Mouse (Mus musculus): ENCODE data around the gene Tnks1bp1.
A peak's percentile ranks its signal among the peaks of the same experiment; 100 is the strongest.

Gene Tnks1bp1

DNA sequence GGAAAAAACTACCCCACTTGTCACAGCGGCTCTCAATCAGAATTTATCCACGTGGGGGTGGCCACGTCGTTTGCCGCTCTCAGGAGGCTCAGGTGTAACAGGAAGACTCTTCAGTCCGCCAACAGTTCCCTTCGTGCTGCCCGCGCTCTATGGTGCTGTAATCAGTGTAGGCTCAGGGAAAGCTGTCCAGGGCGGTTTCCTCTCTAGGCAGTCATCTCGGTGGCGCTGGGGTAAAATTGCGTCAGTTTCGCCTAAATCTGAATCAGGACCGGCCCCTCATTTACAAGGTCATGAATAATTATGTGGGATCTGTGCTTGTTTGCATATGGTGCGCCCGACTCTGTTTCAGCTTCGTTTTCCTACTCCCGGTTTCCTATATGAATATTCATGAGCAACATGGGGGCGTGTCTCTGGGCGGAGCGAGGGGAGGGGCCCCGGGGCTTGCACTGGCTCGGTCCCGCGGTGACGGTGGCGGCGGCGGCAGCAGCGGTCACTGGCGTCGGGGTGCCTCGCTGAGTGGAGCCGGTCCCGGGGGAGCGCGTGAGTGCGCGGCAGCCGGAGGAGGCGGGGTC is at the start of gene Tnks1bp1:
Tnks1bp1 (plus strand) TSS at position 427 of the 572 bp plus-strand sequence.
- H3K27me3 ChIP-seq (ENCODE audit: insufficient read depth, low read length) = no peaks in the 10 kb centered on the region
- no peaks in the 10 kb centered on the region for H3K9me3 ChIP-seq (ENCODE audit: low read length)
- TF ChIP-seq NANOG (IDR thresholded peaks at IDR 0.05; ENCODE audit: borderline replicate concordance, low read length) = no peak
- TF ChIP-seq CTCF (conservative IDR thresholded peaks at IDR 0.05; ENCODE audit: low read length) = no peak
- no peak for TF ChIP-seq POU5F1 (IDR thresholded peaks at IDR 0.05; ENCODE audit: borderline replicate concordance, low read length)
- H3K4me3 ChIP-seq (replicated peaks; ENCODE audit: low read length) = peak within 1 kb of the TSS; percentile 82
- peaks cover 90% of the 10 kb centered on the region for H3K4me1 ChIP-seq (replicated peaks; ENCODE audit: low read depth, low read length)
- H3K36me3 ChIP-seq (ENCODE audit: insufficient read depth, low read length) = peaks cover 61% of the 10 kb centered on the region

DNA sequence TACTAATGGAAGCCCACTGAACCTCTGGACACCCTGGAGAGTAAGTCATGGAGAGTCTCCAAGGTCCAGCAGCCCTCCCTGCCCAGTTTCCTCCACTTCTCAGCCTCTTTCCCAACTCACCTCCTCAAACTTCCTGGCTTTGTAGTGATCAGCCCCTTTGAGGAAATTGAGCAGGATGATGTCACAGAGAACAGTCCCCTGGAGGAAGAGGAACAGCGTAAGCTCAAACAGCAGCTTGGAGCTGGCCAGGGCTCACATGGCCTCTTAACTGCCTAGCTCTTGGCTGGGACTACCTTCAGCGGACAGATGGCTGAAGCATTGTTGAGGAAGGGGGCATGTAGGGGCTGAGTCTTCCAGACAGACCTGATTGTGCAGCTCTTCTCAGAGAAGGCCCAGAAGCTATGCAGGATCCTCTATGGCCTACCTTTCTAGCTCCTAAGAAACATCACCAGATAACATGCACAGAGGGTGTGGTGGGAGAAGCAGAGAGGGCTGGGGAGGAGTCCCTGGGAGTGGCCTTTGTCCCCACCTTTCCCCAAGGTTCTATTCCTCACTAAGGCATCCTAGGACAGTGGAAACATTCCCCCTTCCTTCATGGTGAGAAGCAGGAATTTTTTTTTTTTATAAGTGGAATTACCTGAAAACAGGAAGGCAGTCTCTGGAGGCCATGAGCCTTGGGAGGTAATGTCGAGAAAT is 48.2 kb upstream of the Tnks1bp1 start:
- H3K4me3 ChIP-seq (replicated peaks; ENCODE audit: low read length) = no peak overlapping the region
- no peaks in the 10 kb centered on the region for H3K36me3 ChIP-seq (ENCODE audit: insufficient read depth, low read length)
- H3K4me1 ChIP-seq (replicated peaks; ENCODE audit: low read depth, low read length) = peaks cover 12% of the 10 kb centered on the region
- no peaks in the 10 kb centered on the region for H3K9me3 ChIP-seq (ENCODE audit: low read length)
- H3K27me3 ChIP-seq (ENCODE audit: insufficient read depth, low read length) = peaks cover 15% of the 10 kb centered on the region
- TF ChIP-seq CTCF (conservative IDR thresholded peaks at IDR 0.05; ENCODE audit: low read length) (no peak), POU5F1 (IDR thresholded peaks at IDR 0.05; ENCODE audit: borderline replicate concordance, low read length) (no peak), NANOG (IDR thresholded peaks at IDR 0.05; ENCODE audit: borderline replicate concordance, low read length) (no peak)

DNA sequence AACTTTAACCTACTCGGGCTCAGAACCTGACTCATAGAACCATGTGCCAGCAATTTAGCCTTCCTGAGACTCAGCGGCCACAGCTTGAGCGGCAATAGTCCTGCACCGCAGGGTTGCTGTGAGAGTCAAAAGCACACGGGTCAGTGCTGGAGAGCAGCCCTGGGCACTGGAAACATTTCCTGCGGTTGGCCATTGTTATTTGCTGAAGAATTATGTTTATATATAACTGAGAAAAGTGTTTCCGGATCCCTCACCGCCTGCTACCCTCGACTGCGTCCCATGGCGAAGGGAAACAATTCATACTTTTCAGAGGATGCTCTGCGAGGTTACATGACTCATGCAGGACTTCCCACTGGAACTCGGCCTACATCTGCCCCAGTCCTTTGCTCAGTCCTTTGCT is 46.3 kb upstream of the Tnks1bp1 start:
- H3K9me3 ChIP-seq (ENCODE audit: low read length) = no peaks in the 10 kb centered on the region
- H3K36me3 ChIP-seq (ENCODE audit: insufficient read depth, low read length) = no peaks in the 10 kb centered on the region
- peaks cover 15% of the 10 kb centered on the region for H3K27me3 ChIP-seq (ENCODE audit: insufficient read depth, low read length)
- TF ChIP-seq NANOG (IDR thresholded peaks at IDR 0.05; ENCODE audit: borderline replicate concordance, low read length) (no peak), POU5F1 (IDR thresholded peaks at IDR 0.05; ENCODE audit: borderline replicate concordance, low read length) (no peak), CTCF (conservative IDR thresholded peaks at IDR 0.05; ENCODE audit: low read length) (no peak)
- H3K4me3 ChIP-seq (replicated peaks; ENCODE audit: low read length) = no peak overlapping the region
- H3K4me1 ChIP-seq (replicated peaks; ENCODE audit: low read depth, low read length) = peaks cover 6% of the 10 kb centered on the region

DNA sequence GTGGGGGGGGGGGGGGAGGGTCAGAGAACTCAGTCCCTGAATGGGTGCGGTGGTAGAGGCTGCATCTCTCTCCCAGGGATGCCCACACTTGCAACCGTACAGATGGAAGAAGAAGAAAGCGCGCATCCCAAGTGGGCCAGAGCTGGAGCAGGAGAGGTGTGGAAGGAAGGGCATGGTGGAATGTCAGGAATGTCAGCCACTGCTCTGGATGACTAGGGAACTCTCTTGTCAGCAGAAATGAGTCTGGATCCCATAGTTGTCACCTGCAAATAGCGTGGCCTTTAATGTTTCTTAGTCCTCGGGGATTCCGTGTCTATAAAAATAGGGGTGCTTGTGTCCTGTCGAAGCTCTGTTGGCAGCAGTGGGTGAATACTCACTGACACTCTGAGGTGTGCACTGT is 45.2 kb upstream of the Tnks1bp1 start:
- Histone ChIP-seq H3K27me3 (ENCODE audit: insufficient read depth, low read length) (peaks cover 13% of the 10 kb centered on the region), H3K4me1 (replicated peaks; ENCODE audit: low read depth, low read length) (peaks cover 15% of the 10 kb centered on the region), H3K36me3 (ENCODE audit: insufficient read depth, low read length) (no peaks in the 10 kb centered on the region), H3K9me3 (ENCODE audit: low read length) (no peaks in the 10 kb centered on the region), H3K4me3 (replicated peaks; ENCODE audit: low read length) (no peak overlapping the region)
- TF ChIP-seq NANOG (IDR thresholded peaks at IDR 0.05; ENCODE audit: borderline replicate concordance, low read length) (no peak), CTCF (conservative IDR thresholded peaks at IDR 0.05; ENCODE audit: low read length) (no peak), POU5F1 (IDR thresholded peaks at IDR 0.05; ENCODE audit: borderline replicate concordance, low read length) (no peak)

DNA sequence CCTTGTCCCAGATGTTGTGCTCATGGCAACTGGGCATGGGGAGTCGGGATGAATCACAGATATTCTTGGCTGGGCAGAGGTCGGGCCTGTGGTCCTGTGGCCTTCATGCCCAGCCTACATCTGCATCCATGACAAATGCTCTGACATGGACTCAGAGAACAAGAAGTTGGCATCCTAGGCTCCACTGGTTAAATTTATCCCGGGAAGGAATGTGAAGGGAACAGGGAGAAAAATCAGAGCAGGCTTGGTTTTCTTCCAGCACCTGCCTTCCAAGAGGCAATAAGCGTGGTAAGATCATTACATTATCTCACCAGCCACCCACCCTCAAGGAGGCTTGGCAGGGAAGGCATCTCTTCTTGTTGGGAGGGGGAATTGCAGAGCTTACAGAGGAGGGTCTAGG is 43.5 kb upstream of the Tnks1bp1 start:
- no peak for TF ChIP-seq NANOG (IDR thresholded peaks at IDR 0.05; ENCODE audit: borderline replicate concordance, low read length)
- TF ChIP-seq POU5F1 (IDR thresholded peaks at IDR 0.05; ENCODE audit: borderline replicate concordance, low read length) = no peak
- TF ChIP-seq CTCF (conservative IDR thresholded peaks at IDR 0.05; ENCODE audit: low read length) = no peak
- no peak overlapping the region for H3K4me3 ChIP-seq (replicated peaks; ENCODE audit: low read length)
- no peaks in the 10 kb centered on the region for H3K9me3 ChIP-seq (ENCODE audit: low read length)

DNA sequence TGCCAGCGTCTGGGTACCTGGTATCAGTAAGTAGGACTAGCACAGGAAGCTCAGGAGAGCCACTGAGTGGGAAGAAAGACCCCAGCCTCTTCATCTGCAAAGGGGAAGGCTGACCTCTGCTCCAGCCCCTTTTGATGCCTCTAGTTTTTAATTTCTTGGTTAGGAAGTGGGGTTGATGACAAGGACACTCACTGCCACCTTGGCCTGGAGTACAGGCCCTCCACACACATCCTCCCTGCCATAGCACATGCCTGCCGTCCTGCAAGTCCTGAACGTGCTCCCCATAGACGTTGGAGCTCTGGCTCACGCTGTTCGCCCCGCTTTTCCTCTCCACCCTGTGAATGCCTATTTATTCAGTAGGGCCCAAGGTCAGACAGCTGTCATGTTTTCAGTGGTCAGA is 41.2 kb upstream of the Tnks1bp1 start:
- H3K36me3 ChIP-seq (ENCODE audit: insufficient read depth, low read length) = no peaks in the 10 kb centered on the region
- no peak overlapping the region for H3K4me3 ChIP-seq (replicated peaks; ENCODE audit: low read length)
- TF ChIP-seq NANOG (IDR thresholded peaks at IDR 0.05; ENCODE audit: borderline replicate concordance, low read length) (no peak), CTCF (conservative IDR thresholded peaks at IDR 0.05; ENCODE audit: low read length) (no peak), POU5F1 (IDR thresholded peaks at IDR 0.05; ENCODE audit: borderline replicate concordance, low read length) (no peak)
- peaks cover 4% of the 10 kb centered on the region; the same call in 1 of the 2 replicates for H3K27me3 ChIP-seq (ENCODE audit: insufficient read depth, low read length)
- H3K4me1 ChIP-seq (replicated peaks; ENCODE audit: low read depth, low read length) = peaks cover 16% of the 10 kb centered on the region
- H3K9me3 ChIP-seq (ENCODE audit: low read length) = no peaks in the 10 kb centered on the region

More for the DNA sequence above, 43.5 kb upstream of the Tnks1bp1 start:
- H3K36me3 ChIP-seq (ENCODE audit: insufficient read depth, low read length) = no peaks in the 10 kb centered on the region
- no peaks in the 10 kb centered on the region for H3K27me3 ChIP-seq (ENCODE audit: insufficient read depth, low read length)
- peaks cover 16% of the 10 kb centered on the region for H3K4me1 ChIP-seq (replicated peaks; ENCODE audit: low read depth, low read length)

DNA sequence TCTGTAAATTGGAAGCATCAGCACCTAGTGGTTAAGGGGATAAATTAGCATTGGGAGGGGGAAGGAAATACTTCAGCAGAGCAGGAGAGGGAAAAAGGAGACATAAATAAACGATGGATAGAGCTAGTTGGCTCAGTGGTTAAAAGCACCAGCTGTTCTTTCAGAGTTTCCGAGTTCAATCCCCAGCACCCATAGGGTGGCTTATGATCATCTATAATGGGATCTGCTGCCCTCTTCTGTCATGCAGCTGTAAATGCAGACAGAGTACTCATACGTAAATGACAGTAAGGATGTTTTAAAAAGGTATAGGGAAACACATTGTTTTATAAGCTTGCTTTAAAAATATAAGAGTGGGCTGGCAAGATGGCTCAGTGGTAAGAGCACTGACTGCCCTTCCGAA is 40.1 kb upstream of the Tnks1bp1 start:
- Histone ChIP-seq H3K9me3 (ENCODE audit: low read length) (no peaks in the 10 kb centered on the region), H3K27me3 (ENCODE audit: insufficient read depth, low read length) (peaks cover 4% of the 10 kb centered on the region; the same call in 1 of the 2 replicates), H3K36me3 (ENCODE audit: insufficient read depth, low read length) (no peaks in the 10 kb centered on the region), H3K4me1 (replicated peaks; ENCODE audit: low read depth, low read length) (peaks cover 16% of the 10 kb centered on the region), H3K4me3 (replicated peaks; ENCODE audit: low read length) (no peak overlapping the region)
- TF ChIP-seq CTCF (conservative IDR thresholded peaks at IDR 0.05; ENCODE audit: low read length) (peak; percentile 62), NANOG (IDR thresholded peaks at IDR 0.05; ENCODE audit: borderline replicate concordance, low read length) (no peak)

DNA sequence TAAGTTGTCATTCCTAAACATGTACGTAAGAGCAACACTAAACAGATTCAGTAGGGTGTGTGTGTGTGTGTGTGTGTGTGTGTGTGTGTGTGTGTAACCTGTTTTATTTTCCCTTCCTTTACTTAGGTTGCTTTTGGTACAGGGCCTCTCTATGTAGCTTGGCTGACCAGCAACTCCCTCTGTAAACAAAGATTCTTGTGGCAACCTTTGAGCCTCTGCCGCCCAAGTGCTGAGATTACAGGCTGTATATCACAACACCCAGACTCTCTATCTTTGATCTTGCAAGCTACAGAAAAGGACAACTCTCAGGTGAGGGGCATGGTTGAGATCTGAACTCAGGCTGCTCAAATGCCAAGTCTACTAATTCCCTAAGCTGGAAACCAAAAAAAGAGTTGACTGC is 38.6 kb upstream of the Tnks1bp1 start:
- H3K4me1 ChIP-seq (replicated peaks; ENCODE audit: low read depth, low read length) = peaks cover 16% of the 10 kb centered on the region
- TF ChIP-seq CTCF (conservative IDR thresholded peaks at IDR 0.05; ENCODE audit: low read length) (no peak), POU5F1 (IDR thresholded peaks at IDR 0.05; ENCODE audit: borderline replicate concordance, low read length) (no peak), NANOG (IDR thresholded peaks at IDR 0.05; ENCODE audit: borderline replicate concordance, low read length) (no peak)
- no peak overlapping the region for H3K4me3 ChIP-seq (replicated peaks; ENCODE audit: low read length)
- peaks cover 4% of the 10 kb centered on the region; the same call in 1 of the 2 replicates for H3K27me3 ChIP-seq (ENCODE audit: insufficient read depth, low read length)
- H3K36me3 ChIP-seq (ENCODE audit: insufficient read depth, low read length) = no peaks in the 10 kb centered on the region
- H3K9me3 ChIP-seq (ENCODE audit: low read length) = no peaks in the 10 kb centered on the region
